ENCODE assay signal across 30 mouse cellular contexts in the genomic region with DNA sequence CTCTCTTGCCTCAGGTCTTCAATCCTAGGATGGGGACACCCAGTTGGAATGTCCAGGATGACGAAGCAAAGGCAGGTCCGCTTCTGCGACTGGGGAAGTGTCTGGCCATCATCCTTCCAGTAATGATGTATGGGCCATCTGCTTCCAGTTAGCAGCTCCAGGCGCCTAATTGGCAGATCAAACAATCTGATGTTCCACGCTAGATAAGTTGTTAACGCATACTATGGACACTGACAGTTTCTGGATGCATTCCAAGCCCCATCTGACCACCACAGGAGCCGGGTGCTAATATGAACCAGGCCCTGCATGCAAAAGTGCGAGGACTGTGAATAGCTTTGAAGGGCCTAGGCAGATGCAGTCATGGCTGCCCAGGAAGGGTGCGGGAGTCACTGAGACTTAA. TPM values are rescaled to one million over a fixed set of nuclear protein-coding genes. Genes with fewer than 3 reads are reported as not detected.
DNase-seq lines count a peak whose midpoint lies in the region; ATAC-seq lines count a peak whose summit lies in the region.
"Had no signal": no experiment of that assay in that cellular context is flagged by ENCODE, and none has a peak within 500 bp of the region (broad histone marks: within the 10 kb centered on the region; RNA-seq: fewer than 3 reads in every experiment).

No protein-coding gene starts in this region.

- no peaks in the 10 kb centered on the region for H3K4me1 ChIP-seq in hindbrain, embryonic 14.5 days (replicated peaks; ENCODE audit: control insufficient read depth, insufficient read depth, low read length)
- peaks cover 4% of the 10 kb centered on the region; the same call in 1 of the 2 replicates for H3K4me1 ChIP-seq in hindbrain, embryonic 13.5 days (replicated peaks)
- no peaks in the 10 kb centered on the region for H3K4me1 ChIP-seq in liver, embryonic 11.5 days (replicated peaks; ENCODE audit: control insufficient read depth, insufficient read depth, low read length)
- H3K4me1 ChIP-seq: heart, embryonic 12.5 days had no signal

- no peaks in the 10 kb centered on the region for H3K36me3 ChIP-seq in hindbrain, embryonic 14.5 days (replicated peaks; ENCODE audit: control insufficient read depth, insufficient read depth)
- H3K36me3 ChIP-seq in hindbrain, embryonic 13.5 days, result no peaks in the 10 kb centered on the region
- H3K36me3 ChIP-seq in liver, embryonic 11.5 days (ENCODE audit: control insufficient read depth, insufficient read depth, low read length), result no peaks in the 10 kb centered on the region
- H3K36me3 ChIP-seq: heart, embryonic 12.5 days; hindbrain, embryonic 15.5 days had no signal

- no peak overlapping the region for H3K9ac ChIP-seq in hindbrain, embryonic 14.5 days
- no peak overlapping the region for H3K9ac ChIP-seq in hindbrain, embryonic 13.5 days
- H3K9ac ChIP-seq in liver, embryonic 11.5 days (ENCODE audit: low read depth, low read length), result no peak overlapping the region
- H3K9ac ChIP-seq: heart, embryonic 12.5 days; hindbrain, embryonic 15.5 days; liver, embryonic 14.5 days; lung, embryonic 14.5 days had no signal

- no peak overlapping the region for H3K4me3 ChIP-seq in hindbrain, embryonic 14.5 days (replicated peaks; ENCODE audit: low read length)
- no peak overlapping the region for H3K4me3 ChIP-seq in hindbrain, embryonic 13.5 days
- H3K4me3 ChIP-seq in liver, embryonic 11.5 days (ENCODE audit: low read depth, low read length), result no peak overlapping the region
- H3K4me3 ChIP-seq: heart, embryonic 12.5 days; hindbrain, embryonic 15.5 days had no signal

- peak; percentile 32 for DNase-seq in hindbrain, embryonic 14.5 days (ENCODE audit: low spot score)
- DNase-seq in retina, postnatal 1 day, result peak; percentile 55
- no peak for DNase-seq in retina, embryonic 14.5 days (ENCODE audit: low spot score)
- peak; percentile 21 for DNase-seq in embryo, embryonic 9.5 days (ENCODE audit: extremely low spot score)
- DNase-seq in mesoderm, embryonic 11.5 days (ENCODE audit: low read depth, low spot score), result peak; percentile 63
- no peak for DNase-seq in heart, adult 8-10 months (ENCODE audit: low spot score)
- no peak for DNase-seq in liver, embryonic 11.5 days (ENCODE audit: low spot score)
- DNase-seq: adrenal gland, postnatal 14 days; cerebellum, adult 9-10 months; gastrocnemius, postnatal 10 days; heart, postnatal 10 days; kidney, postnatal 25 days; lung, embryonic 14.5 days; thymus, postnatal 14 days had no signal

- WGBS in hindbrain, embryonic 14.5 days, result 47% methylated on average over 9 of the region's 9 CpGs
- 47% methylated on average over 9 of the region's 9 CpGs for WGBS in hindbrain, embryonic 13.5 days
- 58% methylated on average over 9 of the region's 9 CpGs for WGBS in liver, embryonic 11.5 days

- H3K4me2 ChIP-seq in hindbrain, embryonic 14.5 days (replicated peaks), result no peak overlapping the region
- no peak overlapping the region for H3K4me2 ChIP-seq in hindbrain, embryonic 13.5 days
- no peak overlapping the region for H3K4me2 ChIP-seq in liver, embryonic 11.5 days
- H3K4me2 ChIP-seq: heart, embryonic 12.5 days; hindbrain, embryonic 15.5 days; lung, embryonic 14.5 days had no signal

- H3K27me3 ChIP-seq in hindbrain, embryonic 14.5 days (ENCODE audit: control insufficient read depth, insufficient read depth, low read length), result no peaks in the 10 kb centered on the region
- H3K27me3 ChIP-seq in hindbrain, embryonic 13.5 days, result peaks cover 16% of the 10 kb centered on the region; the same call in 1 of the 2 replicates
- 0 out of 2 replicates have a peak, but pooled peaks cover 2% of the 10 kb centered on the region for H3K27me3 ChIP-seq in liver, embryonic 11.5 days (replicated peaks; ENCODE audit: control insufficient read depth, insufficient read depth, low read length)

- H3K27ac ChIP-seq in hindbrain, embryonic 14.5 days, result no peak overlapping the region
- H3K27ac ChIP-seq in hindbrain, embryonic 13.5 days, result no peak overlapping the region
- H3K27ac ChIP-seq in liver, embryonic 11.5 days (ENCODE audit: low read depth, low read length), result no peak overlapping the region
- H3K27ac ChIP-seq: hindbrain, embryonic 15.5 days; liver, embryonic 14.5 days had no signal

- peaks cover 16% of the 10 kb centered on the region; the same call in 1 of the 2 replicates for H3K9me3 ChIP-seq in hindbrain, embryonic 14.5 days (ENCODE audit: control insufficient read depth, low read length)
- peaks cover 7% of the 10 kb centered on the region; the same call in 1 of the 2 replicates for H3K9me3 ChIP-seq in hindbrain, embryonic 13.5 days
- no peaks in the 10 kb centered on the region for H3K9me3 ChIP-seq in liver, embryonic 11.5 days (ENCODE audit: control insufficient read depth, low read length)

- ATAC-seq in hindbrain, embryonic 14.5 days (ENCODE audit: low FRiP score), result no peak
- no peak for ATAC-seq in hindbrain, embryonic 13.5 days (ENCODE audit: low FRiP score)
- no peak for ATAC-seq in liver, embryonic 11.5 days (replicated peaks; ENCODE audit: low FRiP score)
- ATAC-seq: intestine, embryonic 16.5 days had no signal

RNA-seq across cellular contexts. Expression of a gene that starts 22.4 kb away (rescaled TPM):
- not detected in 2 replicates for polyA plus RNA-seq in hindbrain, embryonic 14.5 days (2014; fragmentation: Nextera tagmentation; extraction: Ambion mirVana)
- not detected in 2 replicates for polyA plus RNA-seq in hindbrain, embryonic 13.5 days (2015; fragmentation: Nextera tagmentation; extraction: Ambion mirVana)
- total RNA-seq in heart, adult 8-10 months (2022), result not detected
- not detected in 2 replicates for polyA plus RNA-seq in liver, embryonic 11.5 days (2014; fragmentation: Nextera tagmentation; extraction: Ambion mirVana)
- total RNA-seq: adrenal gland, postnatal 14 days; common myeloid progenitor, adult 5-6 weeks; gastrocnemius, postnatal 10 days; granulocyte monocyte progenitor cell, adult 5-6 weeks; heart, postnatal 10 days; layer of hippocampus, adult 8-10 months; left cerebral cortex, adult 18-20 months; left cerebral cortex, postnatal 25 days; megakaryocyte, adult 5-6 weeks; monocyte, adult 5-6 weeks had no signal
- polyA plus RNA-seq: hindbrain, embryonic 15.5 days; intestine, embryonic 16.5 days; kidney, embryonic 14.5 days; liver, embryonic 14.5 days; lung, embryonic 14.5 days; neural tube, embryonic 11.5 days; spleen, adult 2 months; stomach, embryonic 14.5 days had no signal

RNA-seq across cellular contexts. Expression of a gene that starts 53.0 kb away (rescaled TPM):
- 18.1 and 18.8 TPM in 2 replicates for polyA plus RNA-seq in hindbrain, embryonic 14.5 days (2014; fragmentation: Nextera tagmentation; extraction: Ambion mirVana)
- 21.8 and 22.2 TPM in 2 replicates for polyA plus RNA-seq in hindbrain, embryonic 13.5 days (2015; fragmentation: Nextera tagmentation; extraction: Ambion mirVana)
- total RNA-seq in heart, adult 8-10 months (2022), result 100 to 1,000 TPM in 2 of 4 experiments, 10 to 100 TPM in 2; 96.8 to 104 (median 101) TPM
- 45.2 and 52.0 TPM in 2 replicates for polyA plus RNA-seq in liver, embryonic 11.5 days (2014; fragmentation: Nextera tagmentation; extraction: Ambion mirVana)

Comparison
In these comparisons a context has a peak if more than half of its experiments do, and no peak if none do; other contexts are left out.
1. DNase-seq: peak in hindbrain, embryonic 14.5 days (single experiment), retina, postnatal 1 day (single experiment), embryo, embryonic 9.5 days (single experiment) and mesoderm, embryonic 11.5 days (single experiment); none in retina, embryonic 14.5 days (single experiment), heart, adult 8-10 months (single experiment) and liver, embryonic 11.5 days (single experiment).